Mouse (Mus musculus) heart, adult 11 months (tissue): ENCODE data around the gene Samhd1.

Experiments
- DNase-seq: peaks from one replicate; pipeline ENCODE4 v3.0.0; 2022

The Samhd1 gene

GRCm38 (mm10) chr2:157048395-157049181, 86.5 kb downstream of the Samhd1 start:
- DNase-seq = peak; percentile 93
